Mouse (Mus musculus): Measurements from ENCODE around the gene Rad51b. TPM values are rescaled to one million over a fixed set of nuclear protein-coding genes. Genes with fewer than 3 reads are reported as not detected.
A peak's percentile ranks its signal among the peaks of the same experiment; 100 is the strongest.

Rad51b gene
- polyA plus RNA-seq, 1 experiment from 2014 or later = 10.0 TPM

DNA sequence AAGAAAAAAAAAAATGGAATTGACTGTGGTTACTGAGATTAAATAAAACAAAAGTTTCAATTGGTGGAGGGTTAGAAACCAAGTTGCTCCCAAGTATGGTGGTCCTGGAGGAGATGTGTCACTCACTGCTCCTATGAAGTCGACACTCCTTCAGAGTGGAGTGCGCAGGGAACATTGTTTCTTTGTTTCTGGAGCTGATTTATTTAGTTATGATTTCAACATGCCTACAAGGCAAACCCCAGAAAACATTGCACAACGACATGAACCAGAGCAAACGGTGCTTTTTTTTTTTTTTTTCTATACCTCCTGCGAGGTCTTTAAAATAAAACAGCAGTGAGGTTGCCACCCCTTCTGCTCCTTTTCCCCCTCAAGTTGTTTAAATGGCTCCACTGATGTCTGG lies 75.6 kb downstream of the Rad51b start:
- H3K4me1 ChIP-seq (replicated peaks; ENCODE audit: control insufficient read depth, insufficient read depth, low read length) = peaks cover 5% of the 10 kb centered on the region
- H3K4me3 ChIP-seq (ENCODE audit: low read depth, low read length) = no peak overlapping the region
- 51% methylated on average over 5 of the region's 5 CpGs for WGBS
- no peaks in the 10 kb centered on the region for H3K36me3 ChIP-seq (ENCODE audit: control insufficient read depth, insufficient read depth, low read length)
- H3K4me2 ChIP-seq (ENCODE audit: low read length) = no peak overlapping the region
- ATAC-seq (replicated peaks; ENCODE audit: low FRiP score, low TSS enrichment, low read depth) = no peak
- H3K27me3 ChIP-seq (replicated peaks; ENCODE audit: control insufficient read depth, insufficient read depth, low read length) = no peaks in the 10 kb centered on the region
- no peak for DNase-seq (ENCODE audit: low spot score)
- no peak overlapping the region for H3K27ac ChIP-seq (ENCODE audit: low read depth)
- no peaks in the 10 kb centered on the region for H3K9me3 ChIP-seq (ENCODE audit: control insufficient read depth, low read length)
- no peak overlapping the region for H3K9ac ChIP-seq (ENCODE audit: low read length)

DNA sequence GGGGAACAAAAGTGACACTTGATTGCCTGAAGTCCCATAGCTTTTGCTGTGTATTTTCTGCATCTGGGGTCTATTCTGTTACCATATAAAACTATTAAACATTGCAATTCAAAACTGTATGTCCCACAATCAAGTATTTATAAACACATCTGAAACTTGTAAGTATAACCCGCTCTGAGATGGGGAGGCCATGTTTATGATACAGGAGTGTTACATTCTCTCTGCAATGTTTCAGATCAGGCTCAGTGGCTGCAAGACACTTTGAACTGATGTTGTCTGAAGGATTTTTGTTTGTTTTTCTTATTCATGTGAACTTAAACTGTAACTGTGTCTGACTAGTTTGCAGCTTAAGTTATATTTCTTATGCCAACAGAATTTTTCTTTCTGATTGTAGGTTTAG lies 80.3 kb downstream of the Rad51b start:
- Histone ChIP-seq H3K9ac (ENCODE audit: low read length) (no peak overlapping the region), H3K4me3 (ENCODE audit: low read depth, low read length) (no peak overlapping the region), H3K4me1 (replicated peaks; ENCODE audit: control insufficient read depth, insufficient read depth, low read length) (peaks cover 15% of the 10 kb centered on the region), H3K4me2 (ENCODE audit: low read length) (no peak overlapping the region), H3K27me3 (replicated peaks; ENCODE audit: control insufficient read depth, insufficient read depth, low read length) (no peaks in the 10 kb centered on the region), H3K27ac (ENCODE audit: low read depth) (no peak overlapping the region), H3K9me3 (ENCODE audit: control insufficient read depth, low read length) (no peaks in the 10 kb centered on the region), H3K36me3 (ENCODE audit: control insufficient read depth, insufficient read depth, low read length) (no peaks in the 10 kb centered on the region)
- DNase-seq (ENCODE audit: low spot score) (no peak), ATAC-seq (replicated peaks; ENCODE audit: low FRiP score, low TSS enrichment, low read depth) (no peak)
- WGBS = 42% methylated on average over 1 of the region's 1 CpGs

DNA sequence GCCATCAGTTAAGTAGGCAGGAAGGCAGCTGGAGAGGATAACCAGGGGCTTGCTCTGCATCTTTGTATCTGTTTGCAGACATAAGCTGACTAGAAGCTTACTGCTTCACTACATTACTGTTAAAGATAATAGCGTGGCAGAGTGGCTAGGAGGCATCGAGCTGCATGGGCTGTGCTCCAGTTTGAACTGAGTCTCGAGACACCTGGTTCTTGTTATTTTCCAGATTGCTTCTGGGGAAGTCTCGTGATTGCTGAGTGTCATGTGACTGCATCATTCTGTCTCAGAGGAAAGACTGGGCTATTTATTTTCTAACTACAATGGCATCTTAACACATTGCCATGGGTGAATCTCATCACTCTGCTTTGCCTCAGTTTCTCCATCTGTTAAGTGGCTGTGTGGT lies 80.8 kb downstream of the Rad51b start:
- no peaks in the 10 kb centered on the region for H3K9me3 ChIP-seq (ENCODE audit: control insufficient read depth, low read length)
- no peaks in the 10 kb centered on the region for H3K27me3 ChIP-seq (replicated peaks; ENCODE audit: control insufficient read depth, insufficient read depth, low read length)
- no peak overlapping the region for H3K4me2 ChIP-seq (ENCODE audit: low read length)
- no peaks in the 10 kb centered on the region for H3K36me3 ChIP-seq (ENCODE audit: control insufficient read depth, insufficient read depth, low read length)
- no peak overlapping the region for H3K9ac ChIP-seq (ENCODE audit: low read length)
- 16% methylated on average over 4 of the region's 4 CpGs for WGBS
- ATAC-seq (replicated peaks; ENCODE audit: low FRiP score, low TSS enrichment, low read depth) = no peak
- peaks cover 15% of the 10 kb centered on the region for H3K4me1 ChIP-seq (replicated peaks; ENCODE audit: control insufficient read depth, insufficient read depth, low read length)
- no peak overlapping the region for H3K4me3 ChIP-seq (ENCODE audit: low read depth, low read length)
- H3K27ac ChIP-seq (ENCODE audit: low read depth) = no peak overlapping the region
- DNase-seq (ENCODE audit: low spot score) = no peak

DNA sequence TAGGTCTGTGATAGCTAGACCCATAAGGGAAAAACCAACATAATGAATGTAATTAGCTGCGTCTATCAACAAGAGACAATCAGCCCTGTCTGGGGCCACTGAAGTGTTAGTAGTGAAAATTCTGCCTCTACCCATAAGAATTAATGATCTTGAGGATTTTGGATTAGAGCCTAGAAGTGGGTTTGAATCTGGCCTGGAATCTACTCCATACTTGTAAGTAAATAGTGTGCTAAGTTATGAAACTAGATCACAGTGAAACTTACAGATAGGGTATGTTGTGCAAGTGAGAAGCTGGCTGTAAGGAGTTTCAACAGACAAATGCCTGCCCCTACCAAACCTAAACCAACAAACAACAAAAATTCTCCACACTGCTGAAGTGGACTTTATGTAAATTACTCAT lies 83.1 kb downstream of the Rad51b start:
- no peaks in the 10 kb centered on the region for H3K9me3 ChIP-seq (ENCODE audit: control insufficient read depth, low read length)
- ATAC-seq (replicated peaks; ENCODE audit: low FRiP score, low TSS enrichment, low read depth) (no peak), DNase-seq (ENCODE audit: low spot score) (no peak)
- H3K4me3 ChIP-seq (ENCODE audit: low read depth, low read length) = no peak overlapping the region
- H3K36me3 ChIP-seq (ENCODE audit: control insufficient read depth, insufficient read depth, low read length) = no peaks in the 10 kb centered on the region
- H3K27me3 ChIP-seq (replicated peaks; ENCODE audit: control insufficient read depth, insufficient read depth, low read length) = no peaks in the 10 kb centered on the region
- H3K27ac ChIP-seq (ENCODE audit: low read depth) = no peak overlapping the region
- no peak overlapping the region for H3K4me2 ChIP-seq (ENCODE audit: low read length)
- WGBS = 93% methylated on average over 1 of the region's 1 CpGs
- H3K4me1 ChIP-seq (replicated peaks; ENCODE audit: control insufficient read depth, insufficient read depth, low read length) = peaks cover 24% of the 10 kb centered on the region
- H3K9ac ChIP-seq (ENCODE audit: low read length) = no peak overlapping the region

DNA sequence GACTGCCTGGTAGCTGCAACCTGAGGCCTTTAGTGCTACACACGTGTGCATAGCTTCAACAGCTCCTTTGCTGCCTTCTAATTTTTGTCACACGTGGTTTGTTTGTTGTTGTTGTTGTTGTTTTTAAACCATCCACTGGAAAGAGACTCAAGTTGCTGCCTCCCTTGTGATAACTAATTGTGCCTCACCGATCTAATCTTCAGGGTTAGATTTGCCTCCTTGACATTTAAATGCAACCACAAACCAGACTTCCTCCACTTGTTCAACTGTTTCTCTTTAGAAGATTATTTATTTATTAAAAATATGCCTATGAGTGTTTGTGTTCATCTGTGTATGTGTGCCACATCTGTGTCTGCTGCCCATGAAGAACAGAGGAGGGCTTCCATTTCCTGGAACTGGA lies 84.4 kb downstream of the Rad51b start:
- H3K9ac ChIP-seq (ENCODE audit: low read length) = no peak overlapping the region
- H3K4me2 ChIP-seq (ENCODE audit: low read length) = no peak overlapping the region
- no peak overlapping the region for H3K27ac ChIP-seq (ENCODE audit: low read depth)
- 70% methylated on average over 3 of the region's 3 CpGs for WGBS
- peaks cover 24% of the 10 kb centered on the region for H3K4me1 ChIP-seq (replicated peaks; ENCODE audit: control insufficient read depth, insufficient read depth, low read length)
- no peaks in the 10 kb centered on the region for H3K27me3 ChIP-seq (replicated peaks; ENCODE audit: control insufficient read depth, insufficient read depth, low read length)
- no peak for ATAC-seq (replicated peaks; ENCODE audit: low FRiP score, low TSS enrichment, low read depth)
- H3K9me3 ChIP-seq (ENCODE audit: control insufficient read depth, low read length) = no peaks in the 10 kb centered on the region
- no peaks in the 10 kb centered on the region for H3K36me3 ChIP-seq (ENCODE audit: control insufficient read depth, insufficient read depth, low read length)
- no peak overlapping the region for H3K4me3 ChIP-seq (ENCODE audit: low read depth, low read length)
- DNase-seq (ENCODE audit: low spot score) = no peak

DNA sequence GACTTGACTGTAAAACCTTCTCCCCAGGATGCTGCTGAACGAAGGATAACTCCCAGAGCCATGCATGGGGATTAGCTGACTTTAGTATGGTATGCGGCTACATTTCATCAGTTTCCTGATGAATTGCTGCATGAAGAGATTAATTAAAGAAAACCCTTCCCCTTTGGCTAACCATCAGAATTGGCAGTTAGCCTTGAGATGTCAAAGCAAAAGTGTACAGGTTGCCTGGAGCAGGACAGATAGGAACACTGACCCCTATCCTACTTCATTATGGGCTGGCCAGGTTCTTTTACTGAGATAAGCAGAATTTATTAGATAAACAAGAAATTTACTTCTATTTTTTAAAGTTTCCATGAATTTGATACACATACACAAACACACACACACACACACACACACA lies 85.3 kb downstream of the Rad51b start:
- H3K4me1 ChIP-seq (replicated peaks; ENCODE audit: control insufficient read depth, insufficient read depth, low read length) = peaks cover 24% of the 10 kb centered on the region
- no peak overlapping the region for H3K4me2 ChIP-seq (ENCODE audit: low read length)
- DNase-seq (ENCODE audit: low spot score) (no peak), ATAC-seq (replicated peaks; ENCODE audit: low FRiP score, low TSS enrichment, low read depth) (no peak)
- no peak overlapping the region for H3K4me3 ChIP-seq (ENCODE audit: low read depth, low read length)
- no peaks in the 10 kb centered on the region for H3K9me3 ChIP-seq (ENCODE audit: control insufficient read depth, low read length)
- no peak overlapping the region for H3K9ac ChIP-seq (ENCODE audit: low read length)
- 60% methylated on average over 2 of the region's 2 CpGs for WGBS
- H3K27ac ChIP-seq (ENCODE audit: low read depth) = no peak overlapping the region
- no peaks in the 10 kb centered on the region for H3K36me3 ChIP-seq (ENCODE audit: control insufficient read depth, insufficient read depth, low read length)
- H3K27me3 ChIP-seq (replicated peaks; ENCODE audit: control insufficient read depth, insufficient read depth, low read length) = no peaks in the 10 kb centered on the region

DNA sequence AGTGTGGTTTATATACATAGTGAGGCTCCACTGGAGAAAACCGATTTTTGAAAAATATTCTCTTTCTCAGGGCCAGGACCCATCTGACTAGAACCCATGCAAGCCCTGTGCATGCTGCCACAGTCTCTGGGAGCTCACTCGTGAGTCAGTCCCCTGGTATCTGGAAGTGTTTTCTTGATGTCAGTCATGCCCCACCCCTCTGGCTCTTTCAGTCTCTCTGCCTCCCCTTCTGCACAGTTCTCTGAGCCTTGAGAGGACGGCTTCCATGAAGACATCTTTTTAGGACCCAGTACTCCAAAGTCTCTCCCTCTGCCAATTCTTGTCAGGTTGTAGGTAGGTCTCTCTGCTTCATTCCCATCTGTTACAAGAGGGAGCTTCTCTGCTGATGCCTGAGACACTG lies 86.5 kb downstream of the Rad51b start:
- ATAC-seq (replicated peaks; ENCODE audit: low FRiP score, low TSS enrichment, low read depth) = no peak

DNA sequence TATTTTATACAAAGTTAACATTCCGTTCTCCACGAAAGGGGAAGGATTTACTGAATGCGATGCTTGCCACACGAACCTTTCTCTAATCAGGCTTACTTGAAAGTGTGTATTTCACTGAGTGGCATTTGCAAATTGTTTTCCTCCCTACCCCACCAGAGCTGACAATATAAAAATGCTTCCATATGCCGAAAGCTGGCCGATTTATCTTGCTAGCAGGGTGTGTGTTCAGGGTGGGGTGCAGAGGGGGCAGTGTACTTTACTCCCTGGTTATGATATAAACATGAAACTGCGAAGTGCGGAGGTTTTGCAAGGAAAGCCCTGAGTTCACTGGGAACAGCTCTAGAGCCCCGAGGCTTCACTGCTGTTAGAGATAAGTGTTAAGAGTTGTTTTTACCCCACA lies 87.7 kb downstream of the Rad51b start:
- Histone ChIP-seq H3K4me1 (replicated peaks; ENCODE audit: control insufficient read depth, insufficient read depth, low read length) (peaks cover 21% of the 10 kb centered on the region), H3K4me3 (ENCODE audit: low read depth, low read length) (no peak overlapping the region), H3K4me2 (ENCODE audit: low read length) (peak overlapping the region; percentile 19), H3K36me3 (ENCODE audit: control insufficient read depth, insufficient read depth, low read length) (no peaks in the 10 kb centered on the region), H3K27ac (ENCODE audit: low read depth) (peak overlapping the region; percentile 22), H3K9me3 (ENCODE audit: control insufficient read depth, low read length) (no peaks in the 10 kb centered on the region), H3K9ac (ENCODE audit: low read length) (0 out of 2 replicates have a peak overlapping the region, but pooled peaks have one; percentile 8), H3K27me3 (replicated peaks; ENCODE audit: control insufficient read depth, insufficient read depth, low read length) (no peaks in the 10 kb centered on the region)
- WGBS = 17% methylated on average over 9 of the region's 9 CpGs
- DNase-seq (ENCODE audit: low spot score) = peak; percentile 61
- ATAC-seq (replicated peaks; ENCODE audit: low FRiP score, low TSS enrichment, low read depth) = 0 out of 2 replicates have a peak, but pooled peaks have one; percentile 60

More for the DNA sequence above, 86.5 kb downstream of the Rad51b start:
- no peak overlapping the region for H3K4me2 ChIP-seq (ENCODE audit: low read length)
- H3K4me1 ChIP-seq (replicated peaks; ENCODE audit: control insufficient read depth, insufficient read depth, low read length) = peaks cover 21% of the 10 kb centered on the region
- DNase-seq (ENCODE audit: low spot score) = no peak
- no peak overlapping the region for H3K9ac ChIP-seq (ENCODE audit: low read length)
- H3K27ac ChIP-seq (ENCODE audit: low read depth) = peak overlapping the region; percentile 22; the same call in 1 of the 2 replicates
- H3K36me3 ChIP-seq (ENCODE audit: control insufficient read depth, insufficient read depth, low read length) = no peaks in the 10 kb centered on the region
- H3K9me3 ChIP-seq (ENCODE audit: control insufficient read depth, low read length) = no peaks in the 10 kb centered on the region
- H3K27me3 ChIP-seq (replicated peaks; ENCODE audit: control insufficient read depth, insufficient read depth, low read length) = no peaks in the 10 kb centered on the region
- 52% methylated on average over 3 of the region's 3 CpGs for WGBS
- H3K4me3 ChIP-seq (ENCODE audit: low read depth, low read length) = no peak overlapping the region

DNA sequence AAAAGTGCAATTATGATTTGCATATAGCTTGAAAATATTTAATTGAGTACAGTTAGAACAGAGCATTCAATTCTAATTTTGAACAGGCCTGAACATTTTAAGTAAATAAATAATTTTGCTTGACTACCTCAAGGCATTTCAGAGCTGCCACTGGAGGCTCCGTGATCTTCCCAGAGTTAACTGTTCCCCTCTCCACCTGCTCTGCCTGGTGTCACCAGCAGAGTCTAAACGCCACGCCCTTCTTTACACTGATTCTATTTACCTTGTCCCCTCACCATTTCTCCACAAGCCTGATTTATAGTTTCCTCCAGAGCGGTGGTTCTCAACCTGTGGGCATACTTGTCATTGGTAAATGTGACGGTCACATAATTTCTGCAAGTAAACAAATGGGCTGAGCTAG lies 88.1 kb downstream of the Rad51b start:
- Histone ChIP-seq H3K4me1 (replicated peaks; ENCODE audit: control insufficient read depth, insufficient read depth, low read length) (peaks cover 21% of the 10 kb centered on the region), H3K9me3 (ENCODE audit: control insufficient read depth, low read length) (no peaks in the 10 kb centered on the region), H3K4me2 (ENCODE audit: low read length) (peak overlapping the region; percentile 19; the same call in 1 of the 2 replicates), H3K27me3 (replicated peaks; ENCODE audit: control insufficient read depth, insufficient read depth, low read length) (no peaks in the 10 kb centered on the region), H3K9ac (ENCODE audit: low read length) (0 out of 2 replicates have a peak overlapping the region, but pooled peaks have one; percentile 8), H3K27ac (ENCODE audit: low read depth) (peak overlapping the region; percentile 22), H3K36me3 (ENCODE audit: control insufficient read depth, insufficient read depth, low read length) (no peaks in the 10 kb centered on the region), H3K4me3 (ENCODE audit: low read depth, low read length) (no peak overlapping the region)
- 37% methylated on average over 5 of the region's 5 CpGs for WGBS
- ATAC-seq (replicated peaks; ENCODE audit: low FRiP score, low TSS enrichment, low read depth) (no peak), DNase-seq (ENCODE audit: low spot score) (no peak)
